Mouse (Mus musculus): ENCODE measurements around the gene Mpp3.

DNA sequence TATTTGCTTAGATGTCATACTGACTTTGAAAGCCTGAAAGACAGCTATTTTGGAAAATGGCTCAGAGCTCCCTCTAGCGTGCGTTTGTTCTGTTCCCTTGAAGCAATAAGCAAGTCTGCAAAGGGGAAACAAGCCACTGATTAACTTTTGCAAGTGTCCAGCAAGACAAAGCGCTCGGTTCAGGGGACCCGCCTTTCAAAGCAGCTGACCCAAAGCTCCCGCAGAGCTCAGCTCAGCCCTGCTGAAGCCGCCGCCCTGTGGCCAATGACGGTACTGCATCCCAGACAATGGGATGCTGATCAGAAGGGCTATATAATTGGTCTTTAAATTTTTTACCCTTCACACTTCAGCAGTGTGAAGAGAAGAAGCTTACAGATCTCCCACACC, 11.9 kb upstream of the Mpp3 start:
- TF ChIP-seq CTCF (IDR thresholded peaks at IDR 0.05; ENCODE audit: low read depth) (peak; percentile 89), EP300 (IDR thresholded peaks at IDR 0.05; ENCODE audit: low read depth) (0 out of 2 replicates have a peak, but pooled peaks have one; percentile 29)
